Mouse (Mus musculus): ENCODE data around the gene Slit3.

- TF ChIP-seq CTCF (IDR thresholded peaks at IDR 0.05 in 2 of 3, conservative IDR thresholded peaks at IDR 0.05 in 1 of 3; ENCODE audit: control insufficient read depth in 1 of 3, insufficient read depth in 1 of 3, low read depth in 2 of 3, low read length in 3 of 3, poor library complexity in 1 of 3, severe bottlenecking in 1 of 3) (no peak), GATA1 (IDR thresholded peaks at IDR 0.05; ENCODE audit: low read depth, low read length) (no peak), TBP (IDR thresholded peaks at IDR 0.05; ENCODE audit: low read depth, low read length) (no peak), POLR2A (IDR thresholded peaks at IDR 0.05; ENCODE audit: control insufficient read depth in 1 of 2, insufficient read depth in 1 of 2, low read depth in 1 of 2, low read length in 2 of 2, poor library complexity in 1 of 2) (no peak), USF1 (IDR thresholded peaks at IDR 0.05; ENCODE audit: low read depth, low read length) (no peak), TAL1 (IDR thresholded peaks at IDR 0.05; ENCODE audit: low read length) (no peak), GABPA (IDR thresholded peaks at IDR 0.05; ENCODE audit: low read depth, low read length) (no peak), ZMIZ1 (IDR thresholded peaks at IDR 0.05; ENCODE audit: low read depth, low read length) (no peak)
Measured at GRCm38 (mm10) chr11:35410431-35410830, 289.4 kb downstream of the Slit3 start.

All from MEL (cell line).